Mouse (Mus musculus) midbrain, embryonic 15.5 days (tissue): Measurements from ENCODE around the gene Ulk3. TPM values are rescaled to one million over a fixed set of nuclear protein-coding genes. Genes with fewer than 3 reads are reported as not detected.
A peak's percentile ranks its signal among the peaks of the same experiment; 100 is the strongest.

Source experiments
- ATAC-seq: fragments of 200-750 bp; cut with Nextera tagmentation; replicated peaks from 2 replicates; pipeline ENCODE4 v1.8.0; 2017; ENCODE audit warnings: moderate TSS enrichment
- H3K27ac ChIP-seq: fragments of 300-500 bp; sonication (generic); 2 replicates; pipeline ENCODE4 v1.5.1; 2015; ENCODE audit warnings: mild to moderate bottlenecking, inconsistent platforms
- H3K27me3 ChIP-seq: fragments of 300-500 bp; sonication (generic); replicated peaks from 2 replicates; pipeline ENCODE4 v1.6.1; 2015; ENCODE audit warnings: inconsistent platforms
- H3K36me3 ChIP-seq: fragments of 300-500 bp; sonication (generic); replicated peaks from 2 replicates; pipeline ENCODE4 v1.6.1; 2015; ENCODE audit warnings: inconsistent platforms
- H3K4me1 ChIP-seq: fragments of 300-500 bp; sonication (generic); 2 replicates; pipeline ENCODE4 v1.6.1; 2015; ENCODE audit warnings: inconsistent platforms
- H3K4me2 ChIP-seq: fragments of 300-500 bp; sonication (generic); 2 replicates; pipeline ENCODE4 v1.6.1; 2015; ENCODE audit warnings: inconsistent platforms, mild to moderate bottlenecking, moderate library complexity
- H3K4me3 ChIP-seq: fragments of 300-500 bp; sonication (generic); 2 replicates; pipeline ENCODE4 v1.5.1; 2015; ENCODE audit warnings: mild to moderate bottlenecking, inconsistent platforms
- H3K9ac ChIP-seq: fragments of 300-500 bp; sonication (generic); 2 replicates; pipeline ENCODE4 v1.6.1; 2015; ENCODE audit warnings: mild to moderate bottlenecking, inconsistent platforms
- H3K9me3 ChIP-seq: fragments of 300-500 bp; sonication (generic); 2 replicates; pipeline ENCODE4 v1.6.1; 2016; ENCODE audit warnings: inconsistent platforms
- WGBS: fragments of 180-500 bp; shearing (Covaris S2); methylation state at CpG from one replicate; pipeline ENCODE4 v1.1.7; 2015; ENCODE audit warnings: mixed read lengths; 5-methylcytosine and 5-hydroxymethylcytosine counted together
- polyA plus RNA-seq: library from polyadenylated mRNA; unstranded; fragments of >200 nt; fragmentation: Nextera tagmentation; extraction: Ambion mirVana; gene quantifications from 2 replicates; pipeline ENCODE4 v1.2.1, GENCODE M21; 2015

Ulk3 gene
- polyA plus RNA-seq = 35.4 and 39.0 TPM in 2 replicates

DNA sequence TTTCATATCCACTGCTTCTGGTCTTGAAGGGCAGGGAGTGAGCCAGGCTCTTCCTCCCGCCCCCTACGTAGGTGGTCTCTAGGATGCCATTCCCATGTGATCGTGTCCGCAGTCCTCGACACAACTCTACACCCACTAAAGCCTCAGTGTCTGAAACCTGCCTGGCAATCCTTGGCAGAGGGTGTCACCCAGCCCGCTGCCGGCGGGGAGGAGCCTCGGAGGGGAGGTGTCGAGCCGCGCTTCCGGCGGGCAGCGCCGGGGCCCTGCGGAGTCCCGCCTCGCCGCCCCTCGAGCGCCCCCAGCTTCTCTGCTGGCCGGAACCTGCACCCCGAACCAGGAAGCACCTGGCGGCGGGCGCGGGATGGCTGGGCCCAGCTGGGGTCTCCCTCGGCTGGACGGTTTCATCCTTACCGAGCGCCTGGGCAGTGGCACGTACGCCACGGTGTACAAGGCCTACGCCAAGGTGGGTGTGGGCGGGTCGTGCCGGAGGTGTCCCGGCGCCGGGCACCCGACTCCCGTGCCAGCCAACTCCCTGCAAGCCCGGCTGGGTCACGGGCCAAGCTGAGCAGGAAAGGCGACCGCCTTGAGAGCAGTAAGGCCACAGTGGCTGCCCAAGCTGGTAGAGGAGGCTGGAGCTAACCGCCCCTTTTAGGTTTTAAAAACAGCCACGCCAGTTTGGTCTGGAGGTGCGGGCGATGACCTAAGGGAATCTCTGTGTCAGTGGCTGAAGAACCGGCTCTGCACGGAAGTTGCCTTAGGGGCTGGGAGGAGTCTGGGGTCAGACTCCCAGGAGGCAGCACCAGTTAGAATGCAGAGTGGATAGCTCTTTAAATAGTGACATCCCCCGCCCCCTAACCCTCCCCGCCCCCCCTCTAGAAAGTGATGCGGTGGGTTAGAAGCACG lies at the start of gene Ulk3:
Ulk3 (plus strand) TSS at position 229 of the 903 bp plus-strand sequence.
- H3K4me3 ChIP-seq = peak within 1 kb of the TSS; percentile 54
- no peaks in the 10 kb centered on the region for H3K9me3 ChIP-seq
- H3K4me2 ChIP-seq = peak within 1 kb of the TSS; percentile 73
- H3K36me3 ChIP-seq = peaks cover 9% of the 10 kb centered on the region; the same call in 1 of the 2 replicates
- peaks cover 15% of the 10 kb centered on the region for H3K4me1 ChIP-seq
- WGBS = under 1% methylated on average over 58 of the region's 58 CpGs
- no peaks in the 10 kb centered on the region for H3K27me3 ChIP-seq
- peak within 1 kb of the TSS; percentile 73 for H3K27ac ChIP-seq
- peak within 1 kb of the TSS; percentile 71 for H3K9ac ChIP-seq
- ATAC-seq = peak; percentile 90

DNA sequence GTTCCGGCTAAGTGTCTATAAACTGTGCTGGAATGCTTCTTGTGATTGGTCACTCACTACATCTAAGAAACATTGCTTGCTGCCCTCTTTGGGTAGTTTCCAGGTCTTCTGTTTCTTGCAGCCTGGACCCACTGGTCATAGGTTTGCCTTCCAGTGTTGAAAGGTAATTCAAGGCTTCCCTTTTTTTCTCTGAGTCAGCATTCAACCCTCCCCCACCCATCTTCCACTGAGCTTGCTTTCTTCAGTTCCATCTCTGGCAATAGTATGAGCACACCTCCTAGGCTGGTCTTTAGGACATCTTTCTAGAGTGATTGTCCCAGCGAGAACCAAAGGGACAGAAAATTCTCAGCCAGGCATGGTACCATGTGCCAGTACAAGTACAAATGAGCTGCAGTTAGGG lies 49.7 kb upstream of the Ulk3 start:
- WGBS = 89% methylated on average over 2 of the region's 2 CpGs

DNA sequence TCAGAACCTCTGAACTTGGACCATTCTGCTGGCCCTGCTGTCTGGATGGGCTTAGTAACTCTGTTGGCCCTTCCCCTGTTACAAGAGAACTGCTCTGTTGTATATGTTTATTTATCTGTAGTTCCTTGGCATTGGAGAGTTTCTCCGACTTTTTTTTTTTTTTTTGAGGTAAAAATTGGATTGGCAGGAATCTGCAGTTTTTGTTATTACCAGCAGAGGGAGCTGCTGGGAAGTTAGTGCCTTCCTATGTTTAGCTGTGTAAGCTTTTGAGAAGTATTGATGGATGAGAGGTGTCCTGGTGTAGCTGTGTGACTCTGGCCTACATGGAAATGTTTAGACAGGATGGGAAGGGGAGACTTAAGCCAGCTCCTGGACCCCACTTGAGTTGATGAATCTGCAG lies 47.9 kb upstream of the Ulk3 start:
- H3K4me2 ChIP-seq = no peak overlapping the region
- 6% methylated on average over 1 of the region's 1 CpGs for WGBS
- no peak overlapping the region for H3K9ac ChIP-seq
- no peaks in the 10 kb centered on the region for H3K9me3 ChIP-seq
- H3K4me1 ChIP-seq = peaks cover 28% of the 10 kb centered on the region
- no peaks in the 10 kb centered on the region for H3K27me3 ChIP-seq
- no peak overlapping the region for H3K27ac ChIP-seq
- ATAC-seq = no peak
- peaks cover 33% of the 10 kb centered on the region for H3K36me3 ChIP-seq
- no peak overlapping the region for H3K4me3 ChIP-seq

More for the DNA sequence above, 49.7 kb upstream of the Ulk3 start:
- H3K4me1 ChIP-seq = peaks cover 28% of the 10 kb centered on the region
- H3K4me2 ChIP-seq = no peak overlapping the region
- no peak for ATAC-seq
- H3K9ac ChIP-seq = no peak overlapping the region
- H3K36me3 ChIP-seq = peaks cover 29% of the 10 kb centered on the region
- H3K9me3 ChIP-seq = no peaks in the 10 kb centered on the region
- no peaks in the 10 kb centered on the region for H3K27me3 ChIP-seq
- no peak overlapping the region for H3K27ac ChIP-seq
- H3K4me3 ChIP-seq = no peak overlapping the region

DNA sequence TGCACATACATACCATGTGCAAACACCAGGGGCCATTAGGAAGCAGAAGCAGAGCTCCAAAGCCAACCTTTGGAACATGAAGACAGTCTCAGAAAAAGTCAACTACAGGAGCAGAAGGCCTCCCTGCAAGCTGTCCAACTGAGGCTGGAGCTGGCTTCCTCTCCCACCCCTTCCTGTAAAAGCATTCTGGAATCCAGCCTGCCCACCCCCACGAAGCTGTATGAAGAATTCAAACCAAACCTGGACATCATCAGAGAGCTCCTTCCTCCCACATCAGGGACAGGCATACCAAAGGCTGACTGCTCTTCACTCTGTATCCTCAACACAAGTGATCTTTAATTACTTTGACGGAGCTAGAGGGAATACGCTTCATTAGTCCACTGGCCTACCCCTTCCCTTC lies 45.3 kb upstream of the Ulk3 start:
- H3K27me3 ChIP-seq = no peaks in the 10 kb centered on the region
- no peak overlapping the region for H3K4me3 ChIP-seq
- peaks cover 34% of the 10 kb centered on the region for H3K36me3 ChIP-seq
- no peak overlapping the region for H3K9ac ChIP-seq
- ATAC-seq = no peak
- 88% methylated on average over 3 of the region's 3 CpGs for WGBS
- H3K4me1 ChIP-seq = peaks cover 12% of the 10 kb centered on the region
- no peak overlapping the region for H3K4me2 ChIP-seq
- H3K27ac ChIP-seq = no peak overlapping the region
- no peaks in the 10 kb centered on the region for H3K9me3 ChIP-seq

DNA sequence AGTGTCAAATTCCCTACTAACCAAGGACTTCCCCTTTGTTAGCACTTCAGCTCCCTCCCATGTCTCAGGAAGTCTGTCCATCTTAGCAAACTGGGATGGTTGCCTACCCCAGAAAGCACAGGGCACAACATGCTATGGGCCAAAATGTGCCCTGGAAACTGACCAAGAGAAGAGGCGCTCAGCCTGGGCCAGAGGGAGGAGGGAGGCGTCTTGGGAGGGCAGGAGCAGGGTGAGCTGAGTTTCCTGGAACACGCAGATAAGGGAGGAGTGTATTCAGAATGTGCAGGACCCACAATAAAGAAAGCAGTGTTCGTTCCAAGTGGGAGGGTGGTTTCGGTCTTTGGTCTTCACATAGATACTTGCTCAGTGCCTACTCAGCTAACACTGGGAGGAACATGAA lies 42.0 kb upstream of the Ulk3 start:
- no peak for ATAC-seq
- Histone ChIP-seq H3K4me3 (no peak overlapping the region), H3K27me3 (no peaks in the 10 kb centered on the region), H3K36me3 (peaks cover 23% of the 10 kb centered on the region), H3K9ac (no peak overlapping the region), H3K4me2 (no peak overlapping the region), H3K27ac (no peak overlapping the region), H3K4me1 (peaks cover 8% of the 10 kb centered on the region), H3K9me3 (no peaks in the 10 kb centered on the region)
- WGBS = 84% methylated on average over 5 of the region's 5 CpGs

DNA sequence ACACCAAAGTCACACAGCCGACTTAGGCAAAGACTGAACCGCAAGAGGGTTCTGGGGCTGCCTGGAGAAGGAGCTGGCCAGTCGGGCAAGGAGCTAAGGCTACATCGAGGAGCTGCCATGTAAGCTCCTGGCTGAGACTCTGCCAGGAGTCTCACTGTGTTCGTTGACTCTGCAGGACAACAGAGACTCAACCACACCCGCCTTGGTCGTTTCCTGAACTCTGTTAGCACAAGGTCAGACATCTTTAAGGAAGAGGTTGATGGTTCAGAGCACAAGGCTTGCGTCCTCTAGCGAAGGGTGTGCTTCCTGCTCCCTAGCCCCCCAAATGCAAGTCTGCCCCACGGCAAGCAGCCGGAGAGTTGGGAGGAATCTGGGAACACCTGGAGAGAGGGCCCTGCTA lies 41.4 kb upstream of the Ulk3 start:
- Histone ChIP-seq H3K27ac (no peak overlapping the region), H3K4me3 (no peak overlapping the region), H3K27me3 (no peaks in the 10 kb centered on the region), H3K9ac (no peak overlapping the region), H3K4me2 (no peak overlapping the region), H3K36me3 (peaks cover 20% of the 10 kb centered on the region), H3K9me3 (no peaks in the 10 kb centered on the region), H3K4me1 (peaks cover 10% of the 10 kb centered on the region)
- 89% methylated on average over 11 of the region's 11 CpGs for WGBS
- ATAC-seq = no peak

DNA sequence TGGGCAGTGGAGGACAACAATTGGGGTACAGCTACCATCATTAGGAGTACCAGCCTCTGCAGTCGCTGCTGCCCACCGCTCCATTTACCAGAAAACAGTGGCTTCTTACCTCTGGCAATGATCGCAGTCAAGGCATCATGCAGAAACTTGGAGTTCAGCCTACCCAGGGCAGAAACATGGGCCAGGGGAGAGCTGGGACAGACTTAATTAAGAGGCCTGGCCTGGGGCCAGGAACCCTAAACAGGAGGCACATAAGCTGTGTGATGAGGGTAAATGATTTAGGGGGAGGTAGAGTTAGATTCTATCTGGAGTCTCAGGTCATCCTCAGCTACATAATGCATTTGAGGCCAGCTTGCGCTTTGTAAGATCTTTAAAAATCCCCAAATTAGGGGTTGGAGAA lies 40.1 kb upstream of the Ulk3 start:
- Histone ChIP-seq H3K27me3 (no peaks in the 10 kb centered on the region), H3K36me3 (peaks cover 13% of the 10 kb centered on the region), H3K4me1 (peaks cover 11% of the 10 kb centered on the region), H3K4me2 (no peak overlapping the region), H3K9me3 (no peaks in the 10 kb centered on the region), H3K9ac (no peak overlapping the region), H3K4me3 (no peak overlapping the region), H3K27ac (no peak overlapping the region)
- 91% methylated on average over 4 of the region's 4 CpGs for WGBS
- ATAC-seq = no peak

DNA sequence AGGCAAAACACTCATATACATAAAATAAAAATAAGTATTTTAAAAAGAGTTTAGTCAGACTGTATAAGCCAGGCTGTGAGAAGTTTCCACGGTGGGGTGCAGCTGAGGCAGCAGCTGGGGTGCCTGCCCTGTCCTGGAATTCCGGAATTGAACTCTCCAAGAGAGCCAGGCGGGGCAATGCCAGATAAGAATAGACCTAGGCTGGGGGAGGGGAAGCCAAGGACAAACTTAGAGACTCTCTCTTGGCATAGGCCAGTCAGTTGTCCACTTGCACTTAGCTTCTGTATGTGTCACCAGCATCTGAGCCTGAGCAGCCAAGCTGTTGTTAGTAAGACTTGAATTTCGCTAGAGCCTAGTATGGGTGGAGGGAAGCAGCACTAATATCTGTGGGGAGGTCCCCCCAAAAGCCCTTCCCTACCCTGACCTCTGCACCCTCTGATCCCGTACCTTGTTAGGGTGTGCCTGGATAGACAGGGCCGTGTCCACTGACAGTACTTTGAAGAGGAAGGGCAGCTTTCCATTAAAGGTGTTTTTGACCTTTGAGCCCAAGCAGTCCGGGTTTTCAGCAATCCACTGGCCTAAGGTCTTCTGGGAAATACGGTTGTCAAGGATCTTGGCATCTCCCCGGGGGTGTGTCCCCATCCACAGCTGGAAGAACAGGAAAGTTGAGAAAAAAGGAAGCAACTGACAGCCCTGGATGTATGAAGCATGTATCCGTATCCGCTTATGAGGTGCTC lies 39.0 kb upstream of the Ulk3 start:
- Histone ChIP-seq H3K27ac (no peak overlapping the region), H3K4me3 (no peak overlapping the region), H3K9me3 (no peaks in the 10 kb centered on the region), H3K4me1 (peaks cover 11% of the 10 kb centered on the region), H3K4me2 (no peak overlapping the region), H3K36me3 (peaks cover 10% of the 10 kb centered on the region; the same call in 1 of the 2 replicates), H3K9ac (no peak overlapping the region), H3K27me3 (no peaks in the 10 kb centered on the region)
- WGBS = 92% methylated on average over 11 of the region's 11 CpGs
- ATAC-seq = no peak

DNA sequence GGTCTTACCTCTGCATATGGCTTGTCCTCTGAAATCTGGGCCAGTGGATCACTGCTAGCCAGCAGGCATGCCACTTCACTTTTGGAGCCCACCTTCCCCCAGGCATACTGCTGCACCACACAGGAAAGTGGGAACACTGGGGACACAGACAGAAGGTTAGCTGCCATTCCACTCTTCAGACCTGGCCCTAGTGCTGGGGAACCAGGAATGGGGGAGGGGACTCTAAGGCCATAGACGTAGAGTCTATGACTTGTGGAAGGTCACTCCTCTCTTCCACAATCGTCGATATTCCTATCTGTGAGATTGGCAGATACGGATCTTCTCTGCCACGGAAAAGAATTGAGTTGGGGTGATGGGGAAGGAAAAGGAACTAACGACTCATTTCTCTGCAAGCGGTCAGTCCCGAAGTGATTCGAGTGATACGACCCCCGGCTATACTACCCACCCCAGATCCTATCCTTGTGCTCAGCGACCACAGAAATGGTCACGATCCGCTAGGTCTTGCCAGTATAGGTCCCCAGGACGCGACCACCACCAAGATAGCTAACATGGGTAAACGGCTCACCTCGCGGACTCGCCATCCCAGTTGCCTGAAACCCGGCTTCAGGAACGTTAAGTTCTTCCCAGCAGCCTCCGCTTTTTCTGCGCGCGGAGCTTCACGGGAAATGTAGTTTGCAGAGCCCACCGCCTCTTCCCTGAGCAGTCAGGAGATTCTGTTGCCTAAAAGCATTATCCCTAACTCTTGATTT lies 36.9 kb upstream of the Ulk3 start, which contains the start of gene Mpi:
Mpi (minus strand) TSS at position 625 of the 749 bp plus-strand sequence.
- Histone ChIP-seq H3K4me3 (peak within 1 kb of the TSS; percentile 64), H3K9me3 (no peaks in the 10 kb centered on the region), H3K27ac (peak within 1 kb of the TSS; percentile 34; the same call in 1 of the 2 replicates), H3K36me3 (peaks cover 5% of the 10 kb centered on the region; the same call in 1 of the 2 replicates), H3K27me3 (no peaks in the 10 kb centered on the region), H3K4me1 (peaks cover 11% of the 10 kb centered on the region), H3K4me2 (peak within 1 kb of the TSS; percentile 85), H3K9ac (peak within 1 kb of the TSS; percentile 53)
- ATAC-seq = peak; percentile 79
- WGBS = 1% methylated on average over 28 of the region's 28 CpGs

DNA sequence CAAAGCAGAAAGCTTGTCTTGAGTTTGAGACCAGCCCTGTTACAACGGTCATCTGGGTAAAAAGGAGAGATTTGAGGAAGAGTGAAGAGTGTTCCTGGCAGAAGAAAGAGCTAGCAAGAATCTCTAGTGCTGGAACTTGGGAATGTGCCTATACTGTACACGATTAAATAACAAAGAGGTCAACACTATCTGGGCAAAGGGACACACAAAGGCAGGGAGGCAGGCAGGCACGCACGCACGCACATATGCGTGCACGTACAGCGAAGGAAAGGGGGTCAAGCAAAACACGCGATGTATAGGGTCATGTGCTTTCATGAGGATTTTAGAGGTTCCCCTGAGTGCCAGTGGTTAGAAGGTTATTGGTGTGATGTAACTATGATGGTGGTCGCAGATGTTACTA lies 36.1 kb upstream of the Ulk3 start:
- ATAC-seq = peak; percentile 57; the same call in 1 of the 2 replicates

DNA sequence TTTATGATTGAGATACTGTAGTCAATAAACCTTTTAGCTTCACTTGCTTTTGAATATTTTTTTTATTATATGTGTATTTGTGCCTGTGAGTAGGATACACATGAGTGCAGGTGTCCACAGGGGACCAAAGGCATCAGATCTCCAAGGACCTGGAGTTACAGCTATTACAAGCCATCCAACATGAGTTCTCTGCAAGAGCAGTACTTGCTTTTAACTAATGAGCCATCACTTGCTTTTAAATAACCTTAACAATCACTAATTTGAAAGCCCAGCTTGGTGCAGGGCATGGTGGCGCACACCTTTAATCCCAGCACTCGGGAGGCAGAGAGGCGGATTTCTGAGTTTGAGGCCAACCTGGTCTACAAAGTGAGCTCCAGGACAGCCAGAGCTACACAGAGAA lies 34.5 kb upstream of the Ulk3 start:
- peaks cover 3% of the 10 kb centered on the region; the same call in 1 of the 2 replicates for H3K27me3 ChIP-seq
- H3K36me3 ChIP-seq = peaks cover 5% of the 10 kb centered on the region; the same call in 1 of the 2 replicates
- no peak overlapping the region for H3K27ac ChIP-seq
- WGBS = 51% methylated on average over 3 of the region's 3 CpGs
- H3K9me3 ChIP-seq = no peaks in the 10 kb centered on the region
- H3K4me2 ChIP-seq = no peak overlapping the region
- peaks cover 11% of the 10 kb centered on the region for H3K4me1 ChIP-seq
- no peak overlapping the region for H3K9ac ChIP-seq
- no peak overlapping the region for H3K4me3 ChIP-seq
- no peak for ATAC-seq

More for the DNA sequence above, 36.1 kb upstream of the Ulk3 start:
- Histone ChIP-seq H3K27me3 (no peaks in the 10 kb centered on the region), H3K36me3 (peaks cover 5% of the 10 kb centered on the region; the same call in 1 of the 2 replicates), H3K27ac (no peak overlapping the region), H3K4me3 (no peak overlapping the region), H3K9ac (no peak overlapping the region), H3K4me1 (peaks cover 11% of the 10 kb centered on the region), H3K4me2 (no peak overlapping the region), H3K9me3 (no peaks in the 10 kb centered on the region)
- 74% methylated on average over 11 of the region's 11 CpGs for WGBS
